Mouse (Mus musculus) midbrain, postnatal 0 days (tissue): ENCODE results near the gene Lactbl1. TPM values are rescaled to one million over a fixed set of nuclear protein-coding genes. Genes with fewer than 3 reads are reported as not detected.

Source experiments
- ATAC-seq: fragments of 200-750 bp; cut with Nextera tagmentation; 2 replicates; pipeline ENCODE4 v1.8.0; 2017; ENCODE audit warnings: moderate number of reproducible peaks, mild to moderate bottlenecking, moderate TSS enrichment, moderate library complexity; ENCODE audit not compliant: low FRiP score
- DNase-seq: peaks from one replicate; pipeline ENCODE4 v3.0.0-alpha.2; 2015; ENCODE audit warnings: low spot score
- H3K27ac ChIP-seq: fragments of 300-500 bp; sonication (generic); 2 replicates; pipeline ENCODE4 v1.5.1; 2014; ENCODE audit warnings: low read depth, mild to moderate bottlenecking, low read length, mixed read lengths
- H3K27me3 ChIP-seq: fragments of 300-500 bp; sonication (generic); 2 replicates; pipeline ENCODE4 v1.6.1; 2014; ENCODE audit warnings: low read length, control low read depth, mixed read lengths; ENCODE audit not compliant: insufficient read depth
- H3K36me3 ChIP-seq: fragments of 300-500 bp; sonication (generic); 2 replicates; pipeline ENCODE4 v1.6.1; 2014; ENCODE audit warnings: low read length, control low read depth, mixed read lengths; ENCODE audit not compliant: insufficient read depth
- H3K4me1 ChIP-seq: fragments of 300-500 bp; sonication (generic); 2 replicates; pipeline ENCODE4 v1.6.1; 2014; ENCODE audit warnings: mild to moderate bottlenecking, control low read depth, antibody characterized with exemption, low read length, mixed read lengths; ENCODE audit not compliant: insufficient read depth
- H3K4me2 ChIP-seq: fragments of 300-500 bp; sonication (generic); 2 replicates; pipeline ENCODE4 v1.6.1; 2014; ENCODE audit warnings: low read depth, mild to moderate bottlenecking, low read length, mixed read lengths; ENCODE audit not compliant: poor library complexity, severe bottlenecking
- H3K4me3 ChIP-seq: fragments of 300-500 bp; sonication (generic); 2 replicates; pipeline ENCODE4 v1.5.1; 2014; ENCODE audit warnings: low read depth, mild to moderate bottlenecking, low read length, moderate library complexity
- H3K9ac ChIP-seq: fragments of 300-500 bp; sonication (generic); replicated peaks from 2 replicates; pipeline ENCODE4 v1.6.1; 2014; ENCODE audit warnings: mild to moderate bottlenecking, low read length, moderate library complexity, mixed read lengths; ENCODE audit not compliant: poor library complexity, severe bottlenecking
- H3K9me3 ChIP-seq: fragments of 300-500 bp; sonication (generic); 2 replicates; pipeline ENCODE4 v1.6.1; 2016; ENCODE audit warnings: low read length, control low read depth
- CTCF ChIP-seq: IDR thresholded peaks from 2 replicates; pipeline ENCODE4 v1.5.1; 2016; ENCODE audit warnings: antibody characterized with exemption, mild to moderate bottlenecking
- WGBS: fragments of 180-500 bp; shearing (Covaris S2); extraction: QIAGEN DNeasy Blood & Tissue Kit; methylation state at CpG from one replicate; pipeline ENCODE4 v1.1.7; 2014; 5-methylcytosine and 5-hydroxymethylcytosine counted together
- polyA plus RNA-seq: library from polyadenylated mRNA; unstranded; fragments of >200 nt; fragmentation: Nextera tagmentation; extraction: Ambion mirVana; gene quantifications from 2 replicates; pipeline ENCODE4 v1.2.1, GENCODE M21; 2015
- total RNA-seq: library from RNA; depleted of rRNA; stranded (reverse); fragments of >200 nt; gene quantifications from 2 replicates; pipeline ENCODE4 v1.2.3, GENCODE M21; 2014

Lactbl1 gene
- total and polyA plus RNA-seq, 2 experiments from 2014 or later = 0.09 to 0.93 TPM

DNA sequence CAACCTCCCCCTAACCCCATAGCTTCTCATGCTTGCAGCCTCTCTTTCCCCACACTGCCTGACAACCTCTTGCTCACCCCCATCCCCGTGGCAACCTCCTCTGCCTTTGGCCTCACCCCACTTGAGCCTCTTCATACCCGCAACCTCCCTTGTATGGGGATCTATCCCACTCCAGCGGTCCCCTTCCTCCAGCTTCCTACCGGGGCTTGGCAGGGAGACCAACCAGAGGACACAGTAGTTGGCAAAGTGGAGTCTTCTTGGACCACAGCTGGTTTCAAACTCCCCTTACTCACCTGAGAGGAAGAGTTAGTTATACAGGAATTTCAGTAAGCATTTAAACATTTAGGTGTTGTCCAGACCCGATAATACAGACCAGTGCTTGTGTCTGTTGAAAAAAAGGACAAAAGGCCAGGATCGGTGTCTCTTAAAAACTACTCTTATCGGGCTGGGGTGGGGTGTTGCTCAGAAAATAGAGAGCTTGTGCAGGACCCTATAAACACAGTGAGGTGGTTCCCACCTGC is 15.9 kb downstream of the Lactbl1 start:
- ATAC-seq (0 out of 2 replicates have a peak, but pooled peaks have one; percentile 3), DNase-seq (no peak)
- Histone ChIP-seq H3K4me2 (peak overlapping the region; percentile 67), H3K27ac (0 out of 2 replicates have a peak overlapping the region, but pooled peaks have one; percentile 38), H3K4me3 (peak overlapping the region; percentile 46), H3K4me1 (no peaks in the 10 kb centered on the region), H3K9ac (no peak overlapping the region), H3K9me3 (no peaks in the 10 kb centered on the region), H3K36me3 (no peaks in the 10 kb centered on the region), H3K27me3 (no peaks in the 10 kb centered on the region)
- 23% methylated on average over 7 of the region's 7 CpGs for WGBS
- no peak for TF ChIP-seq CTCF

DNA sequence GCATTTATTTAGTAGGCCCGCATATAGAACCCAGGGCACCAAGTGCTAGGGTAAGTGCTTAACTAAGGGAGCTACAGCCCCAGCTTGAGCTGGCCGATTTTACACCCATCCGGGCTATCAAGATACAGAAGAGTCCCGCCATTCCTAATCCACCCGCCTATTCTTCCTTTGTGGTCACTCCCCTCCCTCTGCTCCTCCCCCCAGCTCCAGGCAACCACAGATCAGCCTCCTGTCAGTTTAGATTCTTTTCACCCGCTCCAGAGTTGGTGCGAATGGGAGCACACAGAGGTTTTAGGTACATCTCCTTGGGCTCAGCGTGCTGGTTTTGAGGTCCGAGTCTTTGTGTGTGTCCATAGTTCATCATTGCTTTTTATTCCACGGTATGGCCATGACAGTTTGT is 16.5 kb downstream of the Lactbl1 start:
- H3K9me3 ChIP-seq = no peaks in the 10 kb centered on the region
- peak overlapping the region; percentile 3; the same call in 1 of the 2 replicates for H3K4me3 ChIP-seq

DNA sequence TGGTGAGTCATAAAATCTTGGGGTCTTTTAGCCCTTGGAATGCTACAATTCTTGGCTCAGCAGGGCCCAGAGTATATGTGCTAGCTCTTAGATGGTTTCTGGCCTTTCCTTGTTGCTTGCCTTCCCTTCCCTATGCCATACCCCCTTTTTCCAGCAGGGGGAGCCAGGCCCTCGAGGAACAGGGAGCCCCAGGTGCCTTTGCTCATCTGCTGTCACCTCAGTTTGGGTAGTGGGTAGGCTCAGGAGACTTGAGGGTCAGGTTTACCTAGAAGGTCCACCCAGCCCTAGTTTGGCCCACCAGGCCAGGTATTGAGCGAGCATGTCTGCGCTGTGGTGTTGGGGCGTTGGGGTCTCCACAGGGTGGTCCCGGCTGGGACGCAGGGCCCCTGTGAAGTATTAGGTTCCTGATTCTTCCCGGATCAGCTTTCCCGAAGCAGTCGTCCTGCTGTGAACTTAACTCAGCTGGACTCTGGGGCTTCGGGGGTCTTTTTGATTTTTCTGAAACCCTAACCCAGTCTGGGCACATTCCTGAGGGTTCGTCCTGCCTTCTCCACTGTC is 26.6 kb downstream of the Lactbl1 start:
- Histone ChIP-seq H3K4me1 (no peaks in the 10 kb centered on the region), H3K4me3 (no peak overlapping the region), H3K27me3 (no peaks in the 10 kb centered on the region), H3K9ac (no peak overlapping the region), H3K36me3 (peaks cover 3% of the 10 kb centered on the region; the same call in 1 of the 2 replicates), H3K9me3 (no peaks in the 10 kb centered on the region), H3K4me2 (no peak overlapping the region), H3K27ac (no peak overlapping the region)
- TF ChIP-seq CTCF = peak; percentile 98
- peak; percentile 72 for DNase-seq
- WGBS = 14% methylated on average over 11 of the region's 11 CpGs
- ATAC-seq = no peak

More for the DNA sequence above, 16.5 kb downstream of the Lactbl1 start:
- Histone ChIP-seq H3K36me3 (no peaks in the 10 kb centered on the region), H3K27ac (no peak overlapping the region), H3K27me3 (no peaks in the 10 kb centered on the region), H3K4me1 (no peaks in the 10 kb centered on the region), H3K4me2 (peak overlapping the region; percentile 44), H3K9ac (peak overlapping the region; percentile 39)
- ATAC-seq (no peak), DNase-seq (peak; percentile 65)
- TF ChIP-seq CTCF = no peak
- WGBS = 5% methylated on average over 10 of the region's 10 CpGs

DNA sequence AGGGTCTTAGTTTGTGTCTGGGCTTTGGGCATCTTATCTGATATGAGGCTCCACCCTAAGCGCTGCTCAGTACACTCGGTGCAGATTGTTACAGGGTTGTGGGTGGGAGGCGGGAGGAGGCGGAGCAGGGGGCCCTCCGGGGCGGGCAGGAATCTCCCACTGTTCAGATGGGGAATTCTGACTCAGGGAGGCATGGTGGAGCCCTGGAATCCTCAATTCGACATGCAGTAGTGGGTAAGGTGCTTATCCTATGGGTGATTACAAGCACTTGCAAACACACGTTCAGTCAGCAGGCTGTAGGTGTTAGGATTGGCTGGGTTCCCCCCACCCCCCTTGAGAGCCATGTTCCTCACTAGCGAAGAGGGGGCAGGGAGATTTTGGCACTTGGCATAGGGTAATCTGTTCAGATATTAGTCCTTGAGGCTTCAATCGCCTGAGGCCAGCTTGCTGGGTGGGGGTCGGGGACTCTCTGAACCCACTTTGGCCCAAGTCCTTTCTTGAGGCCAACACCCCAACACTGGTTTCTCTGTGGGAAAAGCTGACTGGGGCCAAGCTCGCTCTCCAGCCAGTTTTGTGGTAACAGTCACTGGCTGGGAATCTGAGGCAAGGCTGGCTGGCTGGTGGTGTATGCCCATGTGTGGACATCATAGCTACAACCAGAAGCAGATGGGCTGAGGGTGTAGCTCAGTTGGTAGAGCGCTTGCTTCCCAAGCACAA is 27.2 kb downstream of the Lactbl1 start:
- no peaks in the 10 kb centered on the region for H3K27me3 ChIP-seq
- no peak overlapping the region for H3K9ac ChIP-seq
- ATAC-seq (no peak), DNase-seq (peak; percentile 32)
- H3K4me1 ChIP-seq = no peaks in the 10 kb centered on the region
- H3K36me3 ChIP-seq = peaks cover 9% of the 10 kb centered on the region
- TF ChIP-seq CTCF = no peak
- no peak overlapping the region for H3K4me3 ChIP-seq
- 32% methylated on average over 13 of the region's 13 CpGs for WGBS
- no peak overlapping the region for H3K27ac ChIP-seq
- no peak overlapping the region for H3K4me2 ChIP-seq
- no peaks in the 10 kb centered on the region for H3K9me3 ChIP-seq

DNA sequence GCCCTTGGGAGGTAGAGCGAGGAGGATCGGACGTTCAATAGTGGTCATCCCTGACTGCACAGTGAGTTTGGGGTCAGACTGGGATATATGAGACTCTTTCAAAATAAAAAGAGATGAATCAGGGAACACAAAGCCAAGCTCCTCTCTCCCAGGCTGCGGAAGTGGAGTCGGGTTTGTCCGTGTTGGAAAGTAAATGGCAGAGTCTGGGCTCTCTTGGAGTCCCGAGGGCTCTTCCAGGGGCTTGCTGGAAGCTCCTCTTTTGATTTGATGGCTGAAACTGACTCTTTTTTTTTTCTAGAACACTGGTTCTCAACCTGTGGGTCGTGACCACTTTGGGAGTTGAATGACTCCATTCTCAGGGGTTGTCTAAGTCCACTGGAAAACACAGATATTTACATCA is 27.8 kb downstream of the Lactbl1 start:
- H3K4me3 ChIP-seq = no peak overlapping the region
- ATAC-seq (no peak), DNase-seq (no peak)
- no peaks in the 10 kb centered on the region for H3K4me1 ChIP-seq
- no peaks in the 10 kb centered on the region for H3K27me3 ChIP-seq
- no peak overlapping the region for H3K27ac ChIP-seq
- peaks cover 13% of the 10 kb centered on the region for H3K36me3 ChIP-seq
- H3K9me3 ChIP-seq = no peaks in the 10 kb centered on the region
- no peak for TF ChIP-seq CTCF
- H3K9ac ChIP-seq = no peak overlapping the region
- WGBS = 71% methylated on average over 8 of the region's 8 CpGs
- H3K4me2 ChIP-seq = no peak overlapping the region

DNA sequence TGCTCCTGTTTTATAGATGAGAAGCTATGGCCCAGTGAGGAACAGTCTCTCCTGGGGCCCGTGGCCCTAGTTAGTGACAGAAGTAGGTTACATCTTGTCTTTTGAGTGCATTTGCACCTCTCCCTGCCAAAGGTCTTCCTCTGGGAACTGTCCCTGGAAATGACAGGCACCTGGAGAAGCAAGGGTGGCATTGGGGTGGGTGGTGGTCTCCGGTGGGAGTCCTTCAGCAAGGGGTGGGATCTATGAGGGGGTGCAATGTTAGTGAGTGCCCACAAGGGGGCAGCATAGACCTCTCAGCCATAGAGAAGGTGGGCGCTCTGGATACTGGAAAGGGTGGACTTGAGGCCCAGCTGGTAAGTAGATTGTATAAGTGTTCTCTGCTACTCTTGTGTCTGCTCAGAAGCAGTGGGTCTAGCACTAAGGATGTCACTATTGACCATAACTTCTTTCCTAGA is 29.0 kb downstream of the Lactbl1 start:
- ATAC-seq (peak; percentile 29; the same call in 1 of the 2 replicates), DNase-seq (peak; percentile 79)
- H3K4me2 ChIP-seq = no peak overlapping the region
- WGBS = 63% methylated on average over 3 of the region's 3 CpGs
- H3K4me1 ChIP-seq = no peaks in the 10 kb centered on the region
- no peaks in the 10 kb centered on the region for H3K9me3 ChIP-seq
- no peaks in the 10 kb centered on the region for H3K27me3 ChIP-seq
- no peak overlapping the region for H3K9ac ChIP-seq
- peak overlapping the region; percentile 59 for H3K27ac ChIP-seq
- H3K4me3 ChIP-seq = no peak overlapping the region
- peaks cover 21% of the 10 kb centered on the region for H3K36me3 ChIP-seq
- TF ChIP-seq CTCF = peak; percentile 95
